In the genomic region with DNA sequence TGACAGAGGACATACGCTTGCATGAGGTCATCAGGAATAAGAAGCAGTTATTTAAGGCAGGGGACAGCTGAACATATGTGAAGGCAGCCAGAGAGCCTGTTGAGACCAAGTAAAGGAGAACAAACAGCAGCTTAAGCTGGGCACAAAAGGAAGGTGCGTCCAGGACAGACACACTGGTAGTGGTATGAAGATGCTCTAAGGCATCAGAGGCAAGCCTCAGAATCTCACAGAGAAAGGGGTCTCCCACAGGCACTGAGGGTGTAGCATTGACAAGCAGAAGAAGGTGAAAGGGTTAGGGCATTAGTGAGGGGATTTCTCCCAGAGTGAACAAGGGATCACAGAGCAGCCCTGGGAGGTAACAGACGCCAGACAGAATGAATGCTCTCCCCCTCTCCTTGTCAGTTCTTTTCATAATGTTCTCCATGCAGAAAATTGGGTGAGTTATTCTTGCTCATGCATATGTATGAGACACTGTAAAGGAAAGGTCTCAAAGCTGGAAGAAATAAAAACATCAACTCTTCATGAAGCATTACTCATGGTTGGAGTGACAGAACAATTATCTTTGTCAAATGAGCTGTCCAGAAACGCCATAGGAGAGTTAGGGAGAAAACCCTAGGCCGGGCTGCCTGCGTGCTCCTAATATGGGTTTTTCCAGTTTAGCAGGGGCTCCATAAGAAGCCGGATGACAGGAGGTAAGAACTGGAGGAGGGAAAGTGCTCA, we compare ENCODE assay signal across 15 mouse cellular contexts. TPM values are rescaled to one million over a fixed set of nuclear protein-coding genes. Genes with fewer than 3 reads are reported as not detected.
DNase-seq lines count a peak whose midpoint lies in the region; ATAC-seq lines count a peak whose summit lies in the region.
"Had no signal": no experiment of that assay in that cellular context is flagged by ENCODE, and none has a peak within 500 bp of the region (broad histone marks: within the 10 kb centered on the region; RNA-seq: fewer than 3 reads in every experiment).

No protein-coding gene starts in this region.

- peaks cover 14% of the 10 kb centered on the region for H3K4me1 ChIP-seq in forebrain, embryonic 12.5 days
- H3K4me1 ChIP-seq in hindbrain, embryonic 16.5 days (ENCODE audit: control insufficient read depth, insufficient read depth, low read depth, low read length) = no peaks in the 10 kb centered on the region
- H3K4me1 ChIP-seq in neural tube, embryonic 13.5 days (replicated peaks) = peaks cover 11% of the 10 kb centered on the region
- H3K4me1 ChIP-seq: embryonic facial prominence, embryonic 12.5 days; liver, embryonic 13.5 days had no signal

- H3K27ac ChIP-seq in forebrain, embryonic 12.5 days = peak overlapping the region; percentile 83
- H3K27ac ChIP-seq in hindbrain, embryonic 16.5 days (ENCODE audit: low read depth, low read length) = peak overlapping the region; percentile 16; the same call in 1 of the 2 replicates
- H3K27ac ChIP-seq in neural tube, embryonic 13.5 days (replicated peaks) = peak overlapping the region; percentile 56; the same call in 1 of the 2 replicates
- H3K27ac ChIP-seq: embryonic facial prominence, embryonic 12.5 days; heart, embryonic 13.5 days; liver, embryonic 13.5 days; macrophage had no signal

- 22% methylated on average over 7 of the region's 7 CpGs for WGBS in forebrain, embryonic 12.5 days
- WGBS in hindbrain, embryonic 16.5 days = 21% methylated on average over 7 of the region's 7 CpGs
- 27% methylated on average over 7 of the region's 7 CpGs for WGBS in neural tube, embryonic 13.5 days

- peak overlapping the region; percentile 1; the same call in 1 of the 2 replicates for H3K4me2 ChIP-seq in forebrain, embryonic 12.5 days
- no peak overlapping the region for H3K4me2 ChIP-seq in hindbrain, embryonic 16.5 days (ENCODE audit: low read length)
- H3K4me2 ChIP-seq in neural tube, embryonic 13.5 days = no peak overlapping the region
- H3K4me2 ChIP-seq: embryonic facial prominence, embryonic 12.5 days; heart, embryonic 13.5 days; liver, embryonic 13.5 days had no signal

- H3K9me3 ChIP-seq in forebrain, embryonic 12.5 days = no peaks in the 10 kb centered on the region
- no peaks in the 10 kb centered on the region for H3K9me3 ChIP-seq in hindbrain, embryonic 16.5 days (ENCODE audit: control insufficient read depth, low read length)
- no peaks in the 10 kb centered on the region for H3K9me3 ChIP-seq in neural tube, embryonic 13.5 days
- H3K9me3 ChIP-seq: embryonic facial prominence, embryonic 12.5 days; heart, embryonic 13.5 days; liver, embryonic 13.5 days had no signal

- DNase-seq in embryo, embryonic 10.5 days (ENCODE audit: low spot score) = peak; percentile 57
- no peak for DNase-seq in kidney, postnatal 36 days
- no peak for DNase-seq in lung, adult 18-20 months
- DNase-seq in testis, postnatal 10 days (ENCODE audit: low spot score) = no peak
- DNase-seq: adrenal gland, postnatal 36 days; cerebellum, adult 11-12 months; kidney, postnatal 25 days; liver, embryonic 13.5 days; right cerebral cortex, postnatal 4 days had no signal

- H3K4me3 ChIP-seq in forebrain, embryonic 12.5 days (replicated peaks) = no peak overlapping the region
- no peak overlapping the region for H3K4me3 ChIP-seq in hindbrain, embryonic 16.5 days (ENCODE audit: low read length)
- no peak overlapping the region for H3K4me3 ChIP-seq in neural tube, embryonic 13.5 days
- H3K4me3 ChIP-seq: embryonic facial prominence, embryonic 12.5 days; heart, embryonic 13.5 days; liver, embryonic 13.5 days had no signal

- peak; percentile 90 for ATAC-seq in forebrain, embryonic 12.5 days (ENCODE audit: low FRiP score)
- ATAC-seq in hindbrain, embryonic 16.5 days = peak; percentile 77
- peak; percentile 76 for ATAC-seq in neural tube, embryonic 13.5 days (ENCODE audit: low read depth)

- no peaks in the 10 kb centered on the region for H3K36me3 ChIP-seq in forebrain, embryonic 12.5 days (replicated peaks)
- H3K36me3 ChIP-seq in hindbrain, embryonic 16.5 days (ENCODE audit: control insufficient read depth, insufficient read depth, low read length) = no peaks in the 10 kb centered on the region
- no peaks in the 10 kb centered on the region for H3K36me3 ChIP-seq in neural tube, embryonic 13.5 days
- H3K36me3 ChIP-seq: embryonic facial prominence, embryonic 12.5 days; heart, embryonic 13.5 days; liver, embryonic 13.5 days had no signal

- no peaks in the 10 kb centered on the region for H3K27me3 ChIP-seq in forebrain, embryonic 12.5 days
- H3K27me3 ChIP-seq in hindbrain, embryonic 16.5 days (replicated peaks; ENCODE audit: control insufficient read depth, insufficient read depth, low read length) = no peaks in the 10 kb centered on the region
- H3K27me3 ChIP-seq in neural tube, embryonic 13.5 days = no peaks in the 10 kb centered on the region
- H3K27me3 ChIP-seq: embryonic facial prominence, embryonic 12.5 days; heart, embryonic 13.5 days; liver, embryonic 13.5 days had no signal

- no peak overlapping the region for H3K9ac ChIP-seq in forebrain, embryonic 12.5 days
- no peak overlapping the region for H3K9ac ChIP-seq in hindbrain, embryonic 16.5 days (ENCODE audit: low read depth, low read length)
- H3K9ac ChIP-seq in neural tube, embryonic 13.5 days = no peak overlapping the region
- H3K9ac ChIP-seq: embryonic facial prominence, embryonic 12.5 days; heart, embryonic 13.5 days; liver, embryonic 13.5 days had no signal

RNA-seq across cellular contexts. Expression of gene Spata46, which starts 58.5 kb away (rescaled TPM):
- polyA plus RNA-seq in forebrain, embryonic 12.5 days (2016; fragmentation: Nextera tagmentation; extraction: Ambion mirVana) = 1.5 and 2.1 TPM in 2 replicates
- polyA plus RNA-seq in hindbrain, embryonic 16.5 days (2015; fragmentation: Nextera tagmentation; extraction: Ambion mirVana) = 0.63 and 0.85 TPM in 2 replicates
- 0.96 and 2.0 TPM in 2 replicates for polyA plus RNA-seq in neural tube, embryonic 13.5 days (2015; fragmentation: Nextera tagmentation; extraction: Ambion mirVana)
- polyA plus RNA-seq: macrophage had no signal

Comparison
In these comparisons a context has a peak if more than half of its experiments do, and no peak if none do; other contexts are left out.
1. H3K27ac ChIP-seq: peak in every context shown above with its lines; median percentile 83 in forebrain, embryonic 12.5 days; 56 in neural tube, embryonic 13.5 days; 16 in hindbrain, embryonic 16.5 days.